Mouse (Mus musculus) megakaryocyte, adult 5-6 weeks (primary cell): ENCODE results near the gene Rnf31. TPM values are rescaled to one million over a fixed set of nuclear protein-coding genes. Genes with fewer than 3 reads are reported as not detected.

ENCODE experiments used
- ATAC-seq: 2 replicates; pipeline ENCODE4 v1.8.0; 2016; ENCODE audit warnings: mild to moderate bottlenecking, inconsistent platforms; ENCODE audit not compliant: poor library complexity, severe bottlenecking
- total RNA-seq, 2 experiments: library from RNA; stranded (forward) in 1 of 2; stranded (reverse) in 1 of 2; fragments of 153-499, 151-499 nt in 1 of 2; fragments of 221-1000, 200-1000 nt in 1 of 2; gene quantifications; 2 replicates each; pipeline versions ENCODE4 v1.2.3 to v1.2.4; 2015 to 2017

The Rnf31 gene
- total RNA-seq, 2 experiments from 2014 or later: 20.2 to 27.2 TPM

GRCm38 (mm10) chr14:55577871-55578667, 13.4 kb upstream of the Rnf31 start, which contains the start of gene Psme1:
Psme1 (plus strand) TSS chr14:55578123.
- ATAC-seq: peak; percentile 91

GRCm38 (mm10) chr14:55578668-55579269, 12.7 kb upstream of the Rnf31 start:
- ATAC-seq: peak; percentile 14

- no peak for ATAC-seq
Observed at GRCm38 (mm10) chr14:55579511-55580496, 11.7 kb upstream of the Rnf31 start.

GRCm38 (mm10) chr14:55580731-55581130, 10.8 kb upstream of the Rnf31 start:
- ATAC-seq: no peak

GRCm38 (mm10) chr14:55581981-55582681, 9.4 kb upstream of the Rnf31 start:
- ATAC-seq: no peak

GRCm38 (mm10) chr14:55584303-55584701, 7.2 kb upstream of the Rnf31 start:
- no peak for ATAC-seq

- ATAC-seq: peak; percentile 83
Observed at GRCm38 (mm10) chr14:55584702-55585565, 6.6 kb upstream of the Rnf31 start, which contains the start of gene Emc9. Emc9 (minus strand) TSS chr14:55585302.

GRCm38 (mm10) chr14:55585566-55585960, 5.9 kb upstream of the Rnf31 start:
- 0 out of 2 replicates have a peak, but pooled peaks have one; percentile 9 for ATAC-seq

- no peak for ATAC-seq
Observed at GRCm38 (mm10) chr14:55586149-55586548, 5.4 kb upstream of the Rnf31 start.

GRCm38 (mm10) chr14:55589271-55589670, 2.2 kb upstream of the Rnf31 start:
- ATAC-seq: no peak

GRCm38 (mm10) chr14:55589771-55590448, 1.6 kb upstream of the Rnf31 start:
- no peak for ATAC-seq

- ATAC-seq: peak; percentile 77
Observed at GRCm38 (mm10) chr14:55590748-55591330, 669 bp upstream of the Rnf31 start, which contains the start of gene Psme2. Psme2 (minus strand) TSS chr14:55591113.

- ATAC-seq: no peak
Observed at GRCm38 (mm10) chr14:55592226-55592625, 718 bp downstream of the Rnf31 start.

- no peak for ATAC-seq
Observed at GRCm38 (mm10) chr14:55596036-55596690, 4.7 kb downstream of the Rnf31 start.

- ATAC-seq: no peak
Observed at GRCm38 (mm10) chr14:55598521-55599390, 7.2 kb downstream of the Rnf31 start.

GRCm38 (mm10) chr14:55603271-55603632, 11.7 kb downstream of the Rnf31 start, which contains the start of gene Irf9:
Irf9 (plus strand) TSS chr14:55603571.
- ATAC-seq: no peak
